10 mouse cellular contexts compared by ENCODE assay signal in genomic region chr1:72002471-72003116, GRCm38 (mm10).
DNase-seq lines count a peak whose midpoint lies in the region; ATAC-seq and TF ChIP-seq lines count a peak whose summit lies in the region.
"Had no signal": no experiment of that assay in that cellular context is flagged by ENCODE, and none has a peak within 500 bp of the region (broad histone marks: within the 10 kb centered on the region; RNA-seq: fewer than 3 reads in every experiment).

No protein-coding gene starts in this region.

- peaks cover 4% of the 10 kb centered on the region; the same call in 1 of the 2 replicates for H3K4me1 ChIP-seq in lung, embryonic 14.5 days (ENCODE audit: insufficient read depth)
- peaks cover 21% of the 10 kb centered on the region for H3K4me1 ChIP-seq in embryonic facial prominence, embryonic 14.5 days (ENCODE audit: control insufficient read depth, insufficient read depth, low read length)
- H3K4me1 ChIP-seq in stomach, embryonic 15.5 days = 0 out of 2 replicates have a peak, but pooled peaks cover 3% of the 10 kb centered on the region

- DNase-seq in lung, embryonic 14.5 days = peak; percentile 84
- DNase-seq in lung, adult 18-20 months = no peak
- peak; percentile 94 for DNase-seq in embryonic facial prominence, embryonic 14.5 days (ENCODE audit: low spot score)
- peak; percentile 26 to 51 for DNase-seq in left cerebral cortex, postnatal 14 days (ENCODE audit: low spot score in 2 of 2)
- no peak for DNase-seq in thymus, postnatal 0 days (ENCODE audit: low spot score)
- DNase-seq in natural killer cell, adult 2 months (ENCODE audit: low spot score in 2 of 2) = no peak
- DNase-seq: adrenal gland, postnatal 25 days; heart, adult 11 months had no signal

- no peaks in the 10 kb centered on the region for H3K36me3 ChIP-seq in lung, embryonic 14.5 days (ENCODE audit: insufficient read depth)
- no peaks in the 10 kb centered on the region for H3K36me3 ChIP-seq in embryonic facial prominence, embryonic 14.5 days (ENCODE audit: control insufficient read depth, insufficient read depth, low read length)
- no peaks in the 10 kb centered on the region for H3K36me3 ChIP-seq in stomach, embryonic 15.5 days

- peak; percentile 96 for ATAC-seq in lung, embryonic 14.5 days (ENCODE audit: insufficient read depth)
- peak; percentile 96 for ATAC-seq in embryonic facial prominence, embryonic 14.5 days (ENCODE audit: low read depth)
- peak; percentile 89 for ATAC-seq in stomach, embryonic 15.5 days (ENCODE audit: insufficient read depth, low FRiP score, low read depth)
- ATAC-seq: midbrain, embryonic 16.5 days had no signal

- intact Hi-C loops in left cerebral cortex, postnatal 14 days (cut with DNase I) = no loop called here

- no peaks in the 10 kb centered on the region for H3K27me3 ChIP-seq in lung, embryonic 14.5 days (ENCODE audit: insufficient read depth, low read length)
- no peaks in the 10 kb centered on the region for H3K27me3 ChIP-seq in embryonic facial prominence, embryonic 14.5 days (replicated peaks; ENCODE audit: control insufficient read depth, insufficient read depth, low read length)
- H3K27me3 ChIP-seq in stomach, embryonic 15.5 days (replicated peaks) = no peaks in the 10 kb centered on the region

- no peak overlapping the region for H3K9ac ChIP-seq in lung, embryonic 14.5 days
- no peak overlapping the region for H3K9ac ChIP-seq in embryonic facial prominence, embryonic 14.5 days (ENCODE audit: low read depth, low read length)
- H3K9ac ChIP-seq in stomach, embryonic 15.5 days = no peak overlapping the region

- H3K9me3 ChIP-seq in lung, embryonic 14.5 days (ENCODE audit: low read depth, low read length) = no peaks in the 10 kb centered on the region
- H3K9me3 ChIP-seq in embryonic facial prominence, embryonic 14.5 days (ENCODE audit: control insufficient read depth, low read length) = no peaks in the 10 kb centered on the region
- H3K9me3 ChIP-seq in stomach, embryonic 15.5 days = no peaks in the 10 kb centered on the region

- TF ChIP-seq CTCF in lung, embryonic 14.5 days (IDR thresholded peaks at IDR 0.05; ENCODE audit: low read depth) = no peak; the same call in 1 of the 2 replicates

- WGBS in lung, embryonic 14.5 days = 41% methylated on average over 9 of the region's 9 CpGs
- WGBS in embryonic facial prominence, embryonic 14.5 days = 34% methylated on average over 9 of the region's 9 CpGs
- 34% methylated on average over 9 of the region's 9 CpGs for WGBS in stomach, embryonic 15.5 days

- H3K4me2 ChIP-seq in lung, embryonic 14.5 days = no peak overlapping the region
- H3K4me2 ChIP-seq in embryonic facial prominence, embryonic 14.5 days (ENCODE audit: low read depth, low read length) = no peak overlapping the region
- no peak overlapping the region for H3K4me2 ChIP-seq in stomach, embryonic 15.5 days

- H3K27ac ChIP-seq in lung, embryonic 14.5 days (ENCODE audit: low read depth) = peak overlapping the region; percentile 55; the same call in 1 of the 2 replicates
- H3K27ac ChIP-seq in embryonic facial prominence, embryonic 14.5 days (replicated peaks; ENCODE audit: low read depth, low read length) = peak overlapping the region; percentile 79
- H3K27ac ChIP-seq in stomach, embryonic 15.5 days = peak overlapping the region; percentile 70

- H3K4me3 ChIP-seq in lung, embryonic 14.5 days (ENCODE audit: low read depth, low read length) = no peak overlapping the region
- H3K4me3 ChIP-seq in embryonic facial prominence, embryonic 14.5 days (ENCODE audit: low read depth, low read length) = no peak overlapping the region
- H3K4me3 ChIP-seq in stomach, embryonic 15.5 days (replicated peaks) = no peak overlapping the region

Comparison
In these comparisons a context has a peak if more than half of its experiments do, and no peak if none do; other contexts are left out.
1. DNase-seq: peak in lung, embryonic 14.5 days (single experiment), embryonic facial prominence, embryonic 14.5 days (single experiment) and left cerebral cortex, postnatal 14 days (2 of 2); none in lung, adult 18-20 months (0 of 2), thymus, postnatal 0 days (single experiment) and natural killer cell, adult 2 months (0 of 2).
2. Peak in every context shown above with its lines, with median percentiles within 50 percentile points of each other: ATAC-seq and H3K27ac ChIP-seq.